Mouse (Mus musculus): ENCODE measurements around the gene Akap8l. TPM values are rescaled to one million over a fixed set of nuclear protein-coding genes. Genes with fewer than 3 reads are reported as not detected.

Gene Akap8l
- polyA plus RNA-seq, 1 experiment from 2014 or later, result 115 TPM

DNA sequence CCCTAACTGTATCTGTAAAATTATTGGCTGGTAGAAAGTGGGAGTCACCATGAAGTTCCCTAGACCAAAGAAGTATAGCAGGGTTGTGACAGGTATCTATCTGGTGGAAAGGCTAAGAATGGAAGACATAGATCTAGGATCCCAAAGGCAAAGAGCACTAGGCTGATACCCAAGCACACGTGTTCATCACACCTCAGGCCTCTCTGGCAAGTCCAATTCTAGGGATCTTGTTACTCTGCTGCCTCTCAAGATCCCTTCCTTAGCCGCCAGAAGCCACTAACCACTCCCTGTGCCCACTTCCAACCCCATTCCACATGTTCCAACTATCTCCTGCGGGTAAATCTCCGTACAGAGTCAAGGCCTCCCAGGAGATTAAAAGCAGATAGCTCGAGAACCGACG is 30.5 kb downstream of the Akap8l start:
- peak overlapping the region; percentile 69 for H3K4me2 ChIP-seq (ENCODE audit: low read length)
- ATAC-seq (ENCODE audit: low FRiP score, low TSS enrichment), result no peak
- H3K4me1 ChIP-seq (ENCODE audit: control insufficient read depth, insufficient read depth, low read length), result peaks cover 18% of the 10 kb centered on the region
- H3K27ac ChIP-seq (replicated peaks; ENCODE audit: low read depth, low read length), result peak overlapping the region; percentile 95
- H3K4me3 ChIP-seq (replicated peaks; ENCODE audit: low read depth, low read length), result peak overlapping the region; percentile 89
- H3K9me3 ChIP-seq (ENCODE audit: control insufficient read depth, low read length), result no peaks in the 10 kb centered on the region
- H3K27me3 ChIP-seq (ENCODE audit: control insufficient read depth, insufficient read depth, low read length), result no peaks in the 10 kb centered on the region
- WGBS, result 0% methylated on average over 7 of the region's 7 CpGs
- peaks cover 35% of the 10 kb centered on the region for H3K36me3 ChIP-seq (ENCODE audit: control insufficient read depth, insufficient read depth, low read length)
- peak overlapping the region; percentile 82 for H3K9ac ChIP-seq (replicated peaks; ENCODE audit: low read length)
- no peak for DNase-seq

DNA sequence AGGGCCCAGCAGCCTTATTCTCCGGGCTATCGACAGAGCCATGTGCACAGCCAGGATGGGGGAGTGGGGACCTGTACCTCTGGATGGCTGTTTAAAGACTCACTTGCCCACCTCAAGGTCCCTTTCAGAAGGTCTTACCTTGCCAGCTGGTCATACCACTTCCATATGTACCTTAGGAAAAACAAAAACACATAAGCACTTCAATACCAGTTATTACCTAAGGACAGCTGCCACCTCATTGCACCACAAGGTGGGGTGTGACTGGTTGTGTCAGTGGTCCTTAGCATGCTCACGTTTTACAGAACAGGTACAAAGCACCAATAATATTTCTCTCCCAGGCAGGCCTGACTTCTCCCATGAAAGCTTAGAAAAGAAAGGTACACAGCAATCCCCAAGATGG is 32.7 kb downstream of the Akap8l start:
- ATAC-seq (ENCODE audit: low FRiP score, low TSS enrichment) (no peak), DNase-seq (no peak)
- Histone ChIP-seq H3K36me3 (ENCODE audit: control insufficient read depth, insufficient read depth, low read length) (peaks cover 53% of the 10 kb centered on the region), H3K9me3 (ENCODE audit: control insufficient read depth, low read length) (no peaks in the 10 kb centered on the region), H3K4me2 (ENCODE audit: low read length) (no peak overlapping the region), H3K27ac (replicated peaks; ENCODE audit: low read depth, low read length) (no peak overlapping the region), H3K4me1 (ENCODE audit: control insufficient read depth, insufficient read depth, low read length) (peaks cover 18% of the 10 kb centered on the region), H3K9ac (replicated peaks; ENCODE audit: low read length) (no peak overlapping the region), H3K27me3 (ENCODE audit: control insufficient read depth, insufficient read depth, low read length) (no peaks in the 10 kb centered on the region), H3K4me3 (replicated peaks; ENCODE audit: low read depth, low read length) (no peak overlapping the region)
- 93% methylated on average over 3 of the region's 3 CpGs for WGBS

DNA sequence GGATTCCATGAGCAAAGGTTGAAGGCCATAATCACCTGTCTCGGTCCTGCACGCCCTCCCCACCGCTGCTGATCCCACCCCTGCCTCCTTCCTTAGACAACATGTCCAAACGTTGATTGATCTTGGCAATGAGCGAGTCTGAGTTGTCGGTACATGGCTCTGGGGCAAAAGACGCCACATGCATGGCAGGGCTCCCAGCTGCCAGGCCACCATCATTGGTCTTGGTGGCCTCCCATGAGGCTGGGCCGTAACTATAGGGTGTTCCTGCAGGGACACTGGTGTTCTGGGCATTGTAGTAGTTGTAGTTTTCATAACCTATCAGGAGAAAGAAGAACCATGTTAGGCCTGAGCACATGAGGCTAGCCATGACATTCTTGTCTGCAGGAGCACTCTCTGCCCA is 33.4 kb downstream of the Akap8l start:
- Histone ChIP-seq H3K4me1 (ENCODE audit: control insufficient read depth, insufficient read depth, low read length) (peaks cover 15% of the 10 kb centered on the region), H3K9ac (replicated peaks; ENCODE audit: low read length) (no peak overlapping the region), H3K4me3 (replicated peaks; ENCODE audit: low read depth, low read length) (no peak overlapping the region), H3K36me3 (ENCODE audit: control insufficient read depth, insufficient read depth, low read length) (peaks cover 59% of the 10 kb centered on the region), H3K27ac (replicated peaks; ENCODE audit: low read depth, low read length) (no peak overlapping the region), H3K27me3 (ENCODE audit: control insufficient read depth, insufficient read depth, low read length) (no peaks in the 10 kb centered on the region), H3K4me2 (ENCODE audit: low read length) (no peak overlapping the region), H3K9me3 (ENCODE audit: control insufficient read depth, low read length) (no peaks in the 10 kb centered on the region)
- no peak for DNase-seq
- 94% methylated on average over 8 of the region's 8 CpGs for WGBS
- ATAC-seq (ENCODE audit: low FRiP score, low TSS enrichment), result no peak

DNA sequence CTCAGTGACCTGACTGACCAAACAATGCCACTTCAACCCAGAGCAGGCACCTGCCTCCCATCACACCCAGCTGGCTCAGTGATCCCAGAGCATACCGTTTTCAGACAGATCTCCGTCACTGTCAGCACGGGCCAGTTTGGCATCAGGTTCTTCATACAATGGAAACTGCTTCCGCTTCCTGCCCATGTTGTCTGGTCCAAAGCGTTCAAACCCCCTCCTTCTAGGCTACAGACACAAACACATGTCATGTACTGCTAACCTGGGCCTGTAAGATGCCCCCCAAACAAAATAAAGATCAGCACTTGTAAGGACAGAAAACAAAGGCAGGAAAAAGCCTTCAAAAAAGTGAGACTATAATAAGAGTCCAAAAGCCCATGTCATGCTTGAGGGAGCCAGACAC is 34.8 kb downstream of the Akap8l start:
- no peak for DNase-seq
- 98% methylated on average over 5 of the region's 5 CpGs for WGBS

DNA sequence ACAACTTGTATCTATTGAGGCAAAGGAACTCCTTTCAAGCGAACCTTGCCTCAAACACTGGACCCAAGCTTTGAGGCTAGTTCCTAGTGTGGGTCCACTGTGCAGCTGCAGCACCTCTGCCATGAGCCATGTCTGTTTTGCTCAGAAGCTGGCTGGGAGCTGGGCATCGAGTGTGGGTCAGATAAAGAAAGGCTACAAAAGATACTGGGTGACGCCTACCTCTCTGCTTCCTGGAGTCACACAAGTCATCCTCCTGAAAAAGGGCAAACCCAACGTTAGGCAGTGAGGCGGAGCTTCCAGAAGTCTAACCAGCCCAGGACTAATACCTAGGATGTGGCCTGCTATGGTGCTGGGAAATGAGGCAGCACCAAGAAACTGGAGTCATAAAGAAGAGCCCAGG is 36.5 kb downstream of the Akap8l start:
- DNase-seq (no peak), ATAC-seq (ENCODE audit: low FRiP score, low TSS enrichment) (no peak)
- H3K4me3 ChIP-seq (replicated peaks; ENCODE audit: low read depth, low read length), result no peak overlapping the region
- WGBS, result 86% methylated on average over 5 of the region's 5 CpGs
- H3K4me2 ChIP-seq (ENCODE audit: low read length), result no peak overlapping the region
- no peak overlapping the region for H3K27ac ChIP-seq (replicated peaks; ENCODE audit: low read depth, low read length)
- H3K4me1 ChIP-seq (ENCODE audit: control insufficient read depth, insufficient read depth, low read length), result peaks cover 4% of the 10 kb centered on the region; the same call in 1 of the 2 replicates
- H3K9ac ChIP-seq (replicated peaks; ENCODE audit: low read length), result no peak overlapping the region
- no peaks in the 10 kb centered on the region for H3K9me3 ChIP-seq (ENCODE audit: control insufficient read depth, low read length)
- peaks cover 91% of the 10 kb centered on the region for H3K36me3 ChIP-seq (ENCODE audit: control insufficient read depth, insufficient read depth, low read length)
- no peaks in the 10 kb centered on the region for H3K27me3 ChIP-seq (ENCODE audit: control insufficient read depth, insufficient read depth, low read length)

More for the DNA sequence above, 34.8 kb downstream of the Akap8l start:
- H3K27ac ChIP-seq (replicated peaks; ENCODE audit: low read depth, low read length), result no peak overlapping the region
- no peak for ATAC-seq (ENCODE audit: low FRiP score, low TSS enrichment)
- H3K27me3 ChIP-seq (ENCODE audit: control insufficient read depth, insufficient read depth, low read length), result no peaks in the 10 kb centered on the region
- no peak overlapping the region for H3K4me3 ChIP-seq (replicated peaks; ENCODE audit: low read depth, low read length)
- no peaks in the 10 kb centered on the region for H3K9me3 ChIP-seq (ENCODE audit: control insufficient read depth, low read length)
- H3K4me1 ChIP-seq (ENCODE audit: control insufficient read depth, insufficient read depth, low read length), result peaks cover 13% of the 10 kb centered on the region; the same call in 1 of the 2 replicates
- peaks cover 74% of the 10 kb centered on the region for H3K36me3 ChIP-seq (ENCODE audit: control insufficient read depth, insufficient read depth, low read length)
- no peak overlapping the region for H3K4me2 ChIP-seq (ENCODE audit: low read length)
- H3K9ac ChIP-seq (replicated peaks; ENCODE audit: low read length), result no peak overlapping the region

- Histone ChIP-seq H3K4me2 (ENCODE audit: low read length) (no peak overlapping the region), H3K27ac (replicated peaks; ENCODE audit: low read depth, low read length) (no peak overlapping the region), H3K9ac (replicated peaks; ENCODE audit: low read length) (no peak overlapping the region), H3K27me3 (ENCODE audit: control insufficient read depth, insufficient read depth, low read length) (no peaks in the 10 kb centered on the region), H3K9me3 (ENCODE audit: control insufficient read depth, low read length) (no peaks in the 10 kb centered on the region), H3K4me1 (ENCODE audit: control insufficient read depth, insufficient read depth, low read length) (no peaks in the 10 kb centered on the region), H3K36me3 (ENCODE audit: control insufficient read depth, insufficient read depth, low read length) (peaks cover 100% of the 10 kb centered on the region), H3K4me3 (replicated peaks; ENCODE audit: low read depth, low read length) (no peak overlapping the region)
- ATAC-seq (ENCODE audit: low FRiP score, low TSS enrichment) (no peak), DNase-seq (no peak)
- WGBS, result 97% methylated on average over 8 of the region's 8 CpGs
Observed at GRCm38 (mm10) chr17:32312801-32313200, 37.6 kb downstream of the Akap8l start.

DNA sequence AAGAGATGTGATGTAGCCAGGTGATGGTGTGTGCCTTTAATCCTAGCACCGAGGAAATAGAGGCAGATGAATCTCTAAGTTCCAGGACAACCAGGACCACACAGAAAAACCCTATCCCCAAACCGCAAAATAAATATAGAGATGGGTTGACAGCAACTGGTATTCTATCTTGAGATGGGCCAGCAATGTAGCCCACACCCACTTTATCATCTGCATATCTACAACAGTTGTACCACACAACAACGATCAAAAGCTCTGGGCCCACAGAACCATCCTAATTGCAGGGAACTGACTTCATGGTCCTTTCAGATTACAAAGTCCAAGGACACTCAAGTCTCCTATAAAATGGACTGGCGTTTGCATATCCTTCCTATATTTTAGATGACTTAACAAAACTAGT is 42.4 kb downstream of the Akap8l start:
- Histone ChIP-seq H3K4me3 (replicated peaks; ENCODE audit: low read depth, low read length) (no peak overlapping the region), H3K4me1 (ENCODE audit: control insufficient read depth, insufficient read depth, low read length) (no peaks in the 10 kb centered on the region), H3K36me3 (ENCODE audit: control insufficient read depth, insufficient read depth, low read length) (peaks cover 100% of the 10 kb centered on the region), H3K27ac (replicated peaks; ENCODE audit: low read depth, low read length) (no peak overlapping the region), H3K27me3 (ENCODE audit: control insufficient read depth, insufficient read depth, low read length) (no peaks in the 10 kb centered on the region), H3K4me2 (ENCODE audit: low read length) (no peak overlapping the region), H3K9ac (replicated peaks; ENCODE audit: low read length) (no peak overlapping the region), H3K9me3 (ENCODE audit: control insufficient read depth, low read length) (no peaks in the 10 kb centered on the region)
- WGBS, result 95% methylated on average over 4 of the region's 4 CpGs
- DNase-seq (no peak), ATAC-seq (ENCODE audit: low FRiP score, low TSS enrichment) (no peak)

GRCm38 (mm10) chr17:32298125-32298524 is 52.3 kb downstream of the Akap8l start:
- Histone ChIP-seq H3K27ac (replicated peaks; ENCODE audit: low read depth, low read length) (no peak overlapping the region), H3K36me3 (ENCODE audit: control insufficient read depth, insufficient read depth, low read length) (peaks cover 2% of the 10 kb centered on the region; the same call in 1 of the 2 replicates), H3K9ac (replicated peaks; ENCODE audit: low read length) (no peak overlapping the region), H3K27me3 (ENCODE audit: control insufficient read depth, insufficient read depth, low read length) (no peaks in the 10 kb centered on the region), H3K4me2 (ENCODE audit: low read length) (no peak overlapping the region), H3K4me3 (replicated peaks; ENCODE audit: low read depth, low read length) (no peak overlapping the region), H3K9me3 (ENCODE audit: control insufficient read depth, low read length) (no peaks in the 10 kb centered on the region), H3K4me1 (ENCODE audit: control insufficient read depth, insufficient read depth, low read length) (no peaks in the 10 kb centered on the region)
- WGBS, result 94% methylated on average over 1 of the region's 1 CpGs
- ATAC-seq (ENCODE audit: low FRiP score, low TSS enrichment) (no peak), DNase-seq (no peak)

DNA sequence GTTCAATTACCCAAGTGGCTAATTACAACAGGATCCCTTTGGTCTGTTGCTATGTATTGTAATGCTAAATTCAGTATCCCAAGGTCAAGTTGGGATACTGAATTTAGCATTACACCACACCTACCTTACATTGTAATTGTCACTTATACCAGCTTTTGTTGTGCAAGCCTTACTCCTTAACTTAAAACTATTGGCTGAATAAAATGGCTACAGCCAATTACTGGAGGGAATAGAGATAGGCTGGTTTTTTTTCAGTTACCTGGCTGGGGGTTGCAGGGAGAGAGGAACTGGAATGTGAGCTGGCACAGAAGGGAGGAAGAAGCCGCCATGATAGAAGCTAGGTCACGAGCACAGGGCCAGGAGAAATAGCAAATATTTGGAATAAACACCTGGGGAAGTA is 54.5 kb downstream of the Akap8l start:
- no peak overlapping the region for H3K4me3 ChIP-seq (replicated peaks; ENCODE audit: low read depth, low read length)
- DNase-seq, result no peak
- H3K27me3 ChIP-seq (ENCODE audit: control insufficient read depth, insufficient read depth, low read length), result no peaks in the 10 kb centered on the region
- H3K27ac ChIP-seq (replicated peaks; ENCODE audit: low read depth, low read length), result no peak overlapping the region
- no peaks in the 10 kb centered on the region for H3K9me3 ChIP-seq (ENCODE audit: control insufficient read depth, low read length)
- H3K4me1 ChIP-seq (ENCODE audit: control insufficient read depth, insufficient read depth, low read length), result no peaks in the 10 kb centered on the region
- ATAC-seq (ENCODE audit: low FRiP score, low TSS enrichment), result no peak
- H3K36me3 ChIP-seq (ENCODE audit: control insufficient read depth, insufficient read depth, low read length), result no peaks in the 10 kb centered on the region
- 93% methylated on average over 2 of the region's 2 CpGs for WGBS
- no peak overlapping the region for H3K9ac ChIP-seq (replicated peaks; ENCODE audit: low read length)
- H3K4me2 ChIP-seq (ENCODE audit: low read length), result no peak overlapping the region
